Mouse (Mus musculus) cerebellum, postnatal 4 days (tissue): ENCODE measurements around the gene Mrpl58.

Experiments used
- DNase-seq, 2 experiments: peaks; one replicate each; pipeline ENCODE4 v3.0.0; 2022; ENCODE audit warnings: low spot score in 2 of 2, mixed read lengths in 1 of 2

Mrpl58 gene

DNA sequence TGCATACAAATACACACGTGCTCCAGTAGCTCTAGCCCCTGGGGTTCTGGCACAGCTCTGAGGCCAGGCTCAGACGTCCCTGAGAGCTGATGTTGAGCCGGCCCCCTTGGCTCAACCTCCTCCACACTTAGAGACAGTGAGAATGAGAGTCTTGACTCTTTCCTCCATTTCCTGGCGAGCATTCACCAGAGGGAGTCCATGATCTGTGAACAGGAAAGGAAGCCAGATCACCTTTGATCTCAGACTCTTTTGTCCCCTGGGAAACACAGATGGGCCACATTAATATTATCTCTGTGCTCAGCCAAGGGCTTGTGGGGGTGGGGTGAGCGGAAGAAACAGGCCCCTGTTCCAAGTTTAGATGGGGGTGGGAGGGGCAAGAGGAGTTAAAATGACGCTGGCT is 53.9 kb downstream of the Mrpl58 start:
- DNase-seq = no peak

DNA sequence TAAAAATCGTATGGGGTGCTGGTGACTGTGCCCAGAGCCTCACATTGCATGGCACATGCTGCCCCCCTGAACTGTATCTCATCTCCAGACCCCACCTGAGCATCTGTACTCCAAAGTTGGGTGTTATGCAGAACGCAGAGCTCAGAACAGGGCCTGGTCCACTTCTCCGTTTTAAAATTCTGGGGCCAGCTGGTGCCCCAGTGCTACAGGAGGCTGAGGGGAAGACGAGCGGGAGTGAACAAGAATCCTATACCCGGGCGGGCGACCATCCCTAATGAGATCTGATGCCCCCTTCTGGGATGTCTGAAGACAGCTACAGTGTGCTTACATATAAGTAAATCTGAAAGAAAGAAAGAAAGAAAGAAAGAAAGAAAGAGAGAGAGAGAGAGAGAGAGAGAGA is 57.4 kb downstream of the Mrpl58 start:
- no peak for DNase-seq

DNA sequence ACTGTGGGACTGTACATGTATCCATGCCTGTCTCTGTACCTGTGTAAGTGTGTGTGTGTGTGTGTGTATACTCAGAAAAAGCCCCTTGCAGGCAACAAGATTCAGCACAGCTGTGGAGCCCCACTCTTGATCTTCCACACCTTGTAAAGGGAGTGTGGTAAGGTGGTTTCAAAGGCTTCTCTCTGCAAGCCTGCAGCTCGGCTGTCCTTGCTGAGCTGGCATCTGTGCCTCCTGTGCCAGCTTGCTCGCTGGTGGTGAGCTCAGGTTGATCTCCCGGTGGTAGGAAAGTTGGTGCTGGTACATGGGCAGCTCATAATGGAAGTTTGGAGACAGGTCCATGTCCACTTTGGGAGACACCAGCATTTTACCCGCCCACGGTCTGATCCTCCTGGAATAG is 58.3 kb downstream of the Mrpl58 start:
- no peak for DNase-seq
